Mouse (Mus musculus): ENCODE results near the gene Gm3373.
"Not testable (repeated sequence)": the region's sequence is repeated elsewhere in the genome, so short reads cannot be mapped to it uniquely, and the experiment has no call there.

The Gm3373 gene

GRCm38 (mm10) chr14:5741477-5741876, at the start of gene Gm3373:
Gm3373 (minus strand) TSS chr14:5741577.
- DNase-seq (ENCODE audit: low spot score in 2 of 2), result not testable (repeated sequence)

- not testable (repeated sequence) for DNase-seq (ENCODE audit: low spot score in 2 of 2)
Observed at GRCm38 (mm10) chr14:5687357-5687756, 54.0 kb downstream of the Gm3373 start, which contains the start of gene Gm9603. Gm9603 (minus strand) TSS chr14:5687457.
